ENCODE assay signal across 7 mouse cellular contexts in the genomic region with DNA sequence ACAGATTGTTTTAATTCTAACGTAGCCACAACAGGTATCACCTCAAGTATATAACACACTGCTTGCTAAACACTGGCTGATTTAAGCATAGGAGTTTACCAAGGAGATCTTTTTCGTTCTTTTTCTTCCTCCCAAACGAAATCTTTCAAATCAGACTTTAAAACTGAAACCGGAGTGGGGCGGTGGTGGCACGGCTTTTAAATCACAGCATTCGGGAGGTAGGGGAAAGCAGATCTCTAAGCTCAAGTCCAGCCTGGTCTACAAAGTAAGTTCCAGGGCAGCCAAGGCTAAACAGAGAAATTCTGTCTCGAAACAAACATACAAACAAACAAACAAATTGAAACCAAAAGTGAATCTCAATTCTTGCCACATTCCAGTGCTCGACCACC. TPM values are rescaled to one million over a fixed set of nuclear protein-coding genes. Genes with fewer than 3 reads are reported as not detected.
A peak's percentile ranks its signal among the peaks of the same experiment; 100 is the strongest.
DNase-seq lines count a peak whose midpoint lies in the region; ATAC-seq lines count a peak whose summit lies in the region.

No protein-coding gene starts in this region.

- no peaks in the 10 kb centered on the region for H3K27me3 ChIP-seq in neural tube, embryonic 11.5 days (ENCODE audit: control insufficient read depth, insufficient read depth, low read length)
- peaks cover 11% of the 10 kb centered on the region for H3K27me3 ChIP-seq in forebrain, embryonic 10.5 days (ENCODE audit: poor library complexity, severe bottlenecking)
- H3K27me3 ChIP-seq in limb, embryonic 13.5 days, result no peaks in the 10 kb centered on the region
- no peaks in the 10 kb centered on the region for H3K27me3 ChIP-seq in stomach, embryonic 15.5 days (replicated peaks)

- peak overlapping the region; percentile 73 for H3K4me2 ChIP-seq in neural tube, embryonic 11.5 days (ENCODE audit: low read depth)
- H3K4me2 ChIP-seq in limb, embryonic 13.5 days (replicated peaks), result peak overlapping the region; percentile 88
- H3K4me2 ChIP-seq in stomach, embryonic 15.5 days, result peak overlapping the region; percentile 74

- DNase-seq in neural tube, embryonic 11.5 days (ENCODE audit: low spot score), result peak; percentile 24
- DNase-seq in neural tube, embryonic 10.5 days (ENCODE audit: extremely low spot score, low spot score), result no peak
- DNase-seq in forebrain, embryonic 10.5 days (ENCODE audit: extremely low spot score, low spot score), result no peak
- no peak for DNase-seq in spleen, postnatal 36 days (ENCODE audit: low spot score in 2 of 2)
- DNase-seq in gastrocnemius, postnatal 4 days (ENCODE audit: low spot score in 2 of 2), result no peak

- no peaks in the 10 kb centered on the region for H3K36me3 ChIP-seq in neural tube, embryonic 11.5 days (ENCODE audit: control insufficient read depth, insufficient read depth, low read length)
- no peaks in the 10 kb centered on the region for H3K36me3 ChIP-seq in forebrain, embryonic 10.5 days (replicated peaks)
- no peaks in the 10 kb centered on the region for H3K36me3 ChIP-seq in limb, embryonic 13.5 days
- 0 out of 2 replicates have a peak, but pooled peaks cover 2% of the 10 kb centered on the region for H3K36me3 ChIP-seq in stomach, embryonic 15.5 days

- peak overlapping the region; percentile 80 for H3K9ac ChIP-seq in neural tube, embryonic 11.5 days (ENCODE audit: low read length)
- peak overlapping the region; percentile 87 for H3K9ac ChIP-seq in limb, embryonic 13.5 days
- H3K9ac ChIP-seq in stomach, embryonic 15.5 days, result no peak overlapping the region

- no peak for ATAC-seq in neural tube, embryonic 11.5 days (ENCODE audit: insufficient read depth, low FRiP score, low TSS enrichment)
- no peak for ATAC-seq in limb, embryonic 13.5 days (ENCODE audit: low FRiP score, low read depth)
- ATAC-seq in stomach, embryonic 15.5 days (ENCODE audit: insufficient read depth, low FRiP score, low read depth), result no peak

- 0 out of 2 replicates have a peak overlapping the region, but pooled peaks have one; percentile 79 for H3K27ac ChIP-seq in neural tube, embryonic 11.5 days (ENCODE audit: low read depth, low read length)
- peak overlapping the region; percentile 92 for H3K27ac ChIP-seq in forebrain, embryonic 10.5 days
- H3K27ac ChIP-seq in limb, embryonic 13.5 days, result peak overlapping the region; percentile 75
- H3K27ac ChIP-seq in stomach, embryonic 15.5 days, result peak overlapping the region; percentile 71

- H3K4me1 ChIP-seq in neural tube, embryonic 11.5 days (ENCODE audit: control insufficient read depth, insufficient read depth, low read length), result peaks cover 6% of the 10 kb centered on the region; the same call in 1 of the 2 replicates
- peaks cover 23% of the 10 kb centered on the region for H3K4me1 ChIP-seq in forebrain, embryonic 10.5 days
- peaks cover 32% of the 10 kb centered on the region for H3K4me1 ChIP-seq in limb, embryonic 13.5 days
- peaks cover 4% of the 10 kb centered on the region; the same call in 1 of the 2 replicates for H3K4me1 ChIP-seq in stomach, embryonic 15.5 days

- no peaks in the 10 kb centered on the region for H3K9me3 ChIP-seq in neural tube, embryonic 11.5 days (ENCODE audit: control insufficient read depth, low read length)
- H3K9me3 ChIP-seq in forebrain, embryonic 10.5 days, result peaks cover 4% of the 10 kb centered on the region; the same call in 1 of the 2 replicates
- H3K9me3 ChIP-seq in limb, embryonic 13.5 days, result no peaks in the 10 kb centered on the region
- H3K9me3 ChIP-seq in stomach, embryonic 15.5 days, result no peaks in the 10 kb centered on the region

- 17% methylated on average over 9 of the region's 9 CpGs for WGBS in neural tube, embryonic 11.5 days
- 16% methylated on average over 9 of the region's 9 CpGs for WGBS in forebrain, embryonic 10.5 days
- 5% methylated on average over 9 of the region's 9 CpGs for WGBS in limb, embryonic 13.5 days
- WGBS in stomach, embryonic 15.5 days, result 10% methylated on average over 9 of the region's 9 CpGs

- peak overlapping the region; percentile 88 for H3K4me3 ChIP-seq in neural tube, embryonic 11.5 days (ENCODE audit: low read depth, low read length)
- H3K4me3 ChIP-seq in forebrain, embryonic 10.5 days, result peak overlapping the region; percentile 90
- peak overlapping the region; percentile 88 for H3K4me3 ChIP-seq in limb, embryonic 13.5 days
- peak overlapping the region; percentile 77 for H3K4me3 ChIP-seq in stomach, embryonic 15.5 days (replicated peaks)

RNA-seq across cellular contexts. Expression of a gene that starts 1.1 kb away (rescaled TPM):
- 93.5 and 95.3 TPM in 2 replicates for polyA plus RNA-seq in neural tube, embryonic 11.5 days (2014; fragmentation: Nextera tagmentation; extraction: Ambion mirVana)
- 65.1 and 72.4 TPM in 2 replicates for polyA plus RNA-seq in forebrain, embryonic 10.5 days (2016; fragmentation: Nextera tagmentation; extraction: Ambion mirVana)
- polyA plus RNA-seq in limb, embryonic 13.5 days (2015; fragmentation: Nextera tagmentation; extraction: Ambion mirVana), result 91.8 and 99.0 TPM in 2 replicates
- polyA plus RNA-seq in stomach, embryonic 15.5 days (2015; fragmentation: Nextera tagmentation; extraction: Ambion mirVana), result 92.0 and 94.2 TPM in 2 replicates
- total RNA-seq in gastrocnemius, postnatal 4 days (2021), result 10 to 100 TPM; 50.3 to 67.3 TPM

RNA-seq across cellular contexts. Expression of a gene that starts 28.0 kb away (rescaled TPM):
- 244 TPM in 2 replicates for polyA plus RNA-seq in neural tube, embryonic 11.5 days (2014; fragmentation: Nextera tagmentation; extraction: Ambion mirVana)
- 308 and 310 TPM in 2 replicates for polyA plus RNA-seq in forebrain, embryonic 10.5 days (2016; fragmentation: Nextera tagmentation; extraction: Ambion mirVana)
- polyA plus RNA-seq in limb, embryonic 13.5 days (2015; fragmentation: Nextera tagmentation; extraction: Ambion mirVana), result 193 and 195 TPM in 2 replicates
- 166 and 173 TPM in 2 replicates for polyA plus RNA-seq in stomach, embryonic 15.5 days (2015; fragmentation: Nextera tagmentation; extraction: Ambion mirVana)
- 10 to 100 TPM; 65.5 to 69.5 TPM for total RNA-seq in gastrocnemius, postnatal 4 days (2021)

RNA-seq across cellular contexts. Expression of a gene that starts 40.6 kb away (rescaled TPM):
- 32.5 and 34.8 TPM in 2 replicates for polyA plus RNA-seq in neural tube, embryonic 11.5 days (2014; fragmentation: Nextera tagmentation; extraction: Ambion mirVana)
- polyA plus RNA-seq in forebrain, embryonic 10.5 days (2016; fragmentation: Nextera tagmentation; extraction: Ambion mirVana), result 24.0 and 25.1 TPM in 2 replicates
- 35.5 and 39.8 TPM in 2 replicates for polyA plus RNA-seq in limb, embryonic 13.5 days (2015; fragmentation: Nextera tagmentation; extraction: Ambion mirVana)
- polyA plus RNA-seq in stomach, embryonic 15.5 days (2015; fragmentation: Nextera tagmentation; extraction: Ambion mirVana), result 39.3 and 41.6 TPM in 2 replicates
- total RNA-seq in gastrocnemius, postnatal 4 days (2021), result 10 to 100 TPM; 21.0 to 24.6 TPM
